Mouse (Mus musculus): ENCODE measurements around the gene Sema3a.

Sema3a gene

GRCm38 (mm10) chr5:13320138-13320537 lies 194.9 kb downstream of the Sema3a start:
- no peak for DNase-seq (ENCODE audit: low read depth, low spot score)

GRCm38 (mm10) chr5:13327281-13327680 lies 202.1 kb downstream of the Sema3a start:
- no peak for DNase-seq (ENCODE audit: low read depth, low spot score)

GRCm38 (mm10) chr5:13331412-13331811 lies 206.2 kb downstream of the Sema3a start:
- no peak for DNase-seq (ENCODE audit: low read depth, low spot score)

GRCm38 (mm10) chr5:13337665-13338064 lies 212.5 kb downstream of the Sema3a start:
- DNase-seq (ENCODE audit: low read depth, low spot score), result no peak

- no peak for DNase-seq (ENCODE audit: low read depth, low spot score)
These were observed 221.9 kb downstream of the Sema3a start for GRCm38 (mm10) chr5:13347068-13347467.

GRCm38 (mm10) chr5:13351611-13352010 lies 226.4 kb downstream of the Sema3a start:
- no peak for DNase-seq (ENCODE audit: low read depth, low spot score)

- no peak for DNase-seq (ENCODE audit: low read depth, low spot score)
These were observed 227.8 kb downstream of the Sema3a start for GRCm38 (mm10) chr5:13352995-13353394.

- DNase-seq (ENCODE audit: low read depth, low spot score), result no peak
These were observed 228.3 kb downstream of the Sema3a start for GRCm38 (mm10) chr5:13353539-13353938.

GRCm38 (mm10) chr5:13354913-13355312 lies 229.7 kb downstream of the Sema3a start:
- no peak for DNase-seq (ENCODE audit: low read depth, low spot score)

GRCm38 (mm10) chr5:13358770-13359169 lies 233.6 kb downstream of the Sema3a start:
- DNase-seq (ENCODE audit: low read depth, low spot score), result no peak

- no peak for DNase-seq (ENCODE audit: low read depth, low spot score)
These were observed 235.5 kb downstream of the Sema3a start for GRCm38 (mm10) chr5:13360711-13361110.

GRCm38 (mm10) chr5:13365108-13365507 lies 239.9 kb downstream of the Sema3a start:
- no peak for DNase-seq (ENCODE audit: low read depth, low spot score)

GRCm38 (mm10) chr5:13379223-13379622 lies 254.0 kb downstream of the Sema3a start:
- DNase-seq (ENCODE audit: low read depth, low spot score), result no peak

GRCm38 (mm10) chr5:13384047-13384446 lies 258.8 kb downstream of the Sema3a start:
- DNase-seq (ENCODE audit: low read depth, low spot score), result no peak

GRCm38 (mm10) chr5:13384714-13385113 lies 259.5 kb downstream of the Sema3a start:
- DNase-seq (ENCODE audit: low read depth, low spot score), result no peak

- no peak for DNase-seq (ENCODE audit: low read depth, low spot score)
These were observed 261.4 kb downstream of the Sema3a start for GRCm38 (mm10) chr5:13386603-13387002.

GRCm38 (mm10) chr5:13387679-13388078 lies 262.5 kb downstream of the Sema3a start:
- no peak for DNase-seq (ENCODE audit: low read depth, low spot score)

- no peak for DNase-seq (ENCODE audit: low read depth, low spot score)
These were observed 264.8 kb downstream of the Sema3a start for GRCm38 (mm10) chr5:13389995-13390394.

- no peak for DNase-seq (ENCODE audit: low read depth, low spot score)
These were observed 280.2 kb downstream of the Sema3a start for GRCm38 (mm10) chr5:13405432-13405831.

GRCm38 (mm10) chr5:13406131-13406530 lies 280.9 kb downstream of the Sema3a start:
- DNase-seq (ENCODE audit: low read depth, low spot score), result no peak

GRCm38 (mm10) chr5:13411920-13412319 lies 286.7 kb downstream of the Sema3a start:
- DNase-seq (ENCODE audit: low read depth, low spot score), result no peak

GRCm38 (mm10) chr5:13413915-13414525 lies 288.8 kb downstream of the Sema3a start:
- DNase-seq (ENCODE audit: low read depth, low spot score), result no peak

- DNase-seq (ENCODE audit: low read depth, low spot score), result no peak
These were observed 291.9 kb downstream of the Sema3a start for GRCm38 (mm10) chr5:13416960-13417710.
